Mouse (Mus musculus) lung, embryonic 14.5 days (tissue): ENCODE data around the gene Lrig2. TPM values are rescaled to one million over a fixed set of nuclear protein-coding genes. Genes with fewer than 3 reads are reported as not detected.
A peak's percentile ranks its signal among the peaks of the same experiment; 100 is the strongest.

Experiments used
- ATAC-seq: fragments of 200-750 bp; cut with Nextera tagmentation; 2 replicates; pipeline ENCODE4 v1.8.0; 2017; ENCODE audit warnings: mild to moderate bottlenecking, moderate TSS enrichment, moderate library complexity; ENCODE audit not compliant: insufficient read depth
- DNase-seq: peaks from one replicate; pipeline ENCODE4 v3.0.0-alpha.2; 2015
- H3K27ac ChIP-seq: fragments of 300-500 bp; sonication (generic); 2 replicates; pipeline ENCODE4 v1.5.1; 2014; ENCODE audit warnings: low read depth, mild to moderate bottlenecking, moderate library complexity
- H3K27me3 ChIP-seq: fragments of 300-500 bp; sonication (generic); 2 replicates; pipeline ENCODE4 v1.6.1; 2014; ENCODE audit warnings: low read length, control low read depth; ENCODE audit not compliant: insufficient read depth
- H3K36me3 ChIP-seq: fragments of 300-500 bp; sonication (generic); 2 replicates; pipeline ENCODE4 v1.6.1; 2014; ENCODE audit warnings: control low read depth; ENCODE audit not compliant: insufficient read depth
- H3K4me1 ChIP-seq: fragments of 300-500 bp; sonication (generic); 2 replicates; pipeline ENCODE4 v1.6.1; 2014; ENCODE audit warnings: antibody characterized with exemption, control low read depth; ENCODE audit not compliant: insufficient read depth
- H3K4me2 ChIP-seq: fragments of 300-500 bp; sonication (generic); 2 replicates; pipeline ENCODE4 v1.6.1; 2014; ENCODE audit warnings: mild to moderate bottlenecking
- H3K4me3 ChIP-seq: fragments of 300-500 bp; sonication (generic); 2 replicates; pipeline ENCODE4 v1.5.1; 2014; ENCODE audit warnings: low read depth, low read length
- H3K9ac ChIP-seq: fragments of 300-500 bp; sonication (generic); 2 replicates; pipeline ENCODE4 v1.6.1; 2014
- H3K9me3 ChIP-seq: fragments of 300-500 bp; sonication (generic); 2 replicates; pipeline ENCODE4 v1.6.1; 2016; ENCODE audit warnings: low read depth, low read length, control low read depth
- CTCF ChIP-seq: IDR thresholded peaks from 2 replicates; pipeline ENCODE4 v1.5.1; 2016; ENCODE audit warnings: antibody characterized with exemption, low read depth
- WGBS: fragments of 180-500 bp; shearing (Covaris S2); extraction: QIAGEN DNeasy Blood & Tissue Kit; methylation state at CpG from one replicate; pipeline ENCODE4 v1.1.7; 2014; 5-methylcytosine and 5-hydroxymethylcytosine counted together
- polyA plus RNA-seq: library from polyadenylated mRNA; unstranded; fragments of >200 nt; fragmentation: Nextera tagmentation; extraction: Ambion mirVana; gene quantifications from 2 replicates; pipeline ENCODE4 v1.2.1, GENCODE M21; 2014

The Lrig2 gene
- polyA plus RNA-seq, 1 experiment from 2014 or later, result 18.8 TPM

GRCm38 (mm10) chr3:104419990-104420389, 91.7 kb downstream of the Lrig2 start:
- Histone ChIP-seq H3K4me3 (no peak overlapping the region), H3K9ac (no peak overlapping the region), H3K9me3 (no peaks in the 10 kb centered on the region), H3K4me2 (no peak overlapping the region), H3K4me1 (no peaks in the 10 kb centered on the region), H3K27ac (no peak overlapping the region), H3K36me3 (no peaks in the 10 kb centered on the region), H3K27me3 (no peaks in the 10 kb centered on the region)
- WGBS, result 51% methylated on average over 4 of the region's 4 CpGs
- DNase-seq (no peak), ATAC-seq (no peak)
- no peak for TF ChIP-seq CTCF

GRCm38 (mm10) chr3:104416806-104417205, 94.9 kb downstream of the Lrig2 start:
- 63% methylated on average over 5 of the region's 5 CpGs for WGBS
- H3K36me3 ChIP-seq, result no peaks in the 10 kb centered on the region
- no peak for TF ChIP-seq CTCF
- H3K9me3 ChIP-seq, result no peaks in the 10 kb centered on the region
- no peak overlapping the region for H3K9ac ChIP-seq
- H3K27ac ChIP-seq, result no peak overlapping the region
- DNase-seq (no peak), ATAC-seq (no peak)
- no peaks in the 10 kb centered on the region for H3K4me1 ChIP-seq
- H3K4me2 ChIP-seq, result no peak overlapping the region
- H3K27me3 ChIP-seq, result no peaks in the 10 kb centered on the region
- no peak overlapping the region for H3K4me3 ChIP-seq

- H3K4me2 ChIP-seq, result no peak overlapping the region
- H3K27me3 ChIP-seq, result no peaks in the 10 kb centered on the region
- no peak overlapping the region for H3K4me3 ChIP-seq
- H3K9me3 ChIP-seq, result no peaks in the 10 kb centered on the region
- WGBS, result 79% methylated on average over 6 of the region's 6 CpGs
- ATAC-seq (no peak), DNase-seq (no peak)
- no peak for TF ChIP-seq CTCF
- no peaks in the 10 kb centered on the region for H3K36me3 ChIP-seq
- H3K27ac ChIP-seq, result no peak overlapping the region
- no peaks in the 10 kb centered on the region for H3K4me1 ChIP-seq
- H3K9ac ChIP-seq, result no peak overlapping the region
Measured at GRCm38 (mm10) chr3:104412482-104412881, 99.2 kb downstream of the Lrig2 start.

GRCm38 (mm10) chr3:104407506-104407905, 104.2 kb downstream of the Lrig2 start:
- Histone ChIP-seq H3K4me1 (no peaks in the 10 kb centered on the region), H3K27me3 (no peaks in the 10 kb centered on the region), H3K27ac (no peak overlapping the region), H3K9ac (no peak overlapping the region), H3K9me3 (no peaks in the 10 kb centered on the region), H3K4me2 (no peak overlapping the region), H3K36me3 (no peaks in the 10 kb centered on the region), H3K4me3 (no peak overlapping the region)
- ATAC-seq (no peak), DNase-seq (no peak)
- 74% methylated on average over 7 of the region's 7 CpGs for WGBS
- no peak for TF ChIP-seq CTCF

- DNase-seq (peak; percentile 32), ATAC-seq (peak; percentile 49)
- Histone ChIP-seq H3K9me3 (no peaks in the 10 kb centered on the region), H3K4me1 (no peaks in the 10 kb centered on the region), H3K27me3 (no peaks in the 10 kb centered on the region), H3K4me2 (no peak overlapping the region), H3K9ac (no peak overlapping the region), H3K4me3 (no peak overlapping the region), H3K27ac (no peak overlapping the region), H3K36me3 (no peaks in the 10 kb centered on the region)
- no peak for TF ChIP-seq CTCF
- 56% methylated on average over 4 of the region's 4 CpGs for WGBS
Measured at GRCm38 (mm10) chr3:104403582-104403981, 108.1 kb downstream of the Lrig2 start.

- H3K36me3 ChIP-seq, result no peaks in the 10 kb centered on the region
- H3K9ac ChIP-seq, result no peak overlapping the region
- no peaks in the 10 kb centered on the region for H3K9me3 ChIP-seq
- H3K4me3 ChIP-seq, result no peak overlapping the region
- ATAC-seq (no peak), DNase-seq (no peak)
- no peak for TF ChIP-seq CTCF
- H3K4me1 ChIP-seq, result no peaks in the 10 kb centered on the region
- no peak overlapping the region for H3K27ac ChIP-seq
- WGBS, result 55% methylated on average over 2 of the region's 2 CpGs
- H3K27me3 ChIP-seq, result no peaks in the 10 kb centered on the region
- no peak overlapping the region for H3K4me2 ChIP-seq
Measured at GRCm38 (mm10) chr3:104401176-104401575, 110.5 kb downstream of the Lrig2 start.

GRCm38 (mm10) chr3:104400126-104400525, 111.6 kb downstream of the Lrig2 start:
- Histone ChIP-seq H3K4me3 (no peak overlapping the region), H3K9ac (no peak overlapping the region), H3K27ac (no peak overlapping the region), H3K9me3 (no peaks in the 10 kb centered on the region), H3K27me3 (no peaks in the 10 kb centered on the region), H3K36me3 (no peaks in the 10 kb centered on the region), H3K4me1 (no peaks in the 10 kb centered on the region), H3K4me2 (no peak overlapping the region)
- no peak for DNase-seq
- WGBS, result 73% methylated on average over 5 of the region's 5 CpGs
- no peak for ATAC-seq
- no peak for TF ChIP-seq CTCF
